Mouse (Mus musculus) adrenal gland, adult 2 months (tissue): ENCODE results near the gene Clcn2. TPM values are rescaled to one million over a fixed set of nuclear protein-coding genes. Genes with fewer than 3 reads are reported as not detected.
"Not testable (repeated sequence)": the region's sequence is repeated elsewhere in the genome, so short reads cannot be mapped to it uniquely, and the experiment has no call there.

Source experiments
- DNase-seq: peaks from one replicate; pipeline ENCODE4 v3.0.0; 2021
- polyA plus RNA-seq: library from polyadenylated mRNA; depleted of rRNA; stranded (reverse); fragments of >200 nt; gene quantifications from 2 replicates; pipeline ENCODE4 v1.2.3, GENCODE M21; 2012
- total RNA-seq, 2 experiments: library from RNA; stranded (reverse); gene quantifications; 2 replicates each; pipeline ENCODE4 v1.2.3; 2021

Clcn2 gene
- total and polyA plus RNA-seq, 3 experiments: 24.5 to 282 (median 60.5) TPM

GRCm38 (mm10) chr16:20701729-20702521, 15.6 kb downstream of the Clcn2 start:
- DNase-seq: no peak

- no peak for DNase-seq
Measured at GRCm38 (mm10) chr16:20701316-20701715, 16.2 kb downstream of the Clcn2 start.

- no peak for DNase-seq
Measured at GRCm38 (mm10) chr16:20700036-20700435, 17.5 kb downstream of the Clcn2 start.

GRCm38 (mm10) chr16:20699266-20699665, 18.3 kb downstream of the Clcn2 start:
- no peak for DNase-seq

GRCm38 (mm10) chr16:20695622-20696323, 21.8 kb downstream of the Clcn2 start:
- peak; percentile 90 for DNase-seq

- DNase-seq: no peak
Measured at GRCm38 (mm10) chr16:20694781-20695180, 22.8 kb downstream of the Clcn2 start.

- DNase-seq: peak; percentile 94
Measured at GRCm38 (mm10) chr16:20693111-20693701, 24.3 kb downstream of the Clcn2 start, which contains the start of gene Fam131a. Gene Fam131a, plus strand, starts transcription at chr16:20693241.

- no peak for DNase-seq
Measured at GRCm38 (mm10) chr16:20692241-20692965, 25.1 kb downstream of the Clcn2 start.

- no peak for DNase-seq
Measured at GRCm38 (mm10) chr16:20691617-20692016, 25.9 kb downstream of the Clcn2 start.

- no peak for DNase-seq
Measured at GRCm38 (mm10) chr16:20690774-20691173, 26.8 kb downstream of the Clcn2 start.

GRCm38 (mm10) chr16:20677974-20678675, 39.4 kb downstream of the Clcn2 start:
- DNase-seq: peak; percentile 97

- DNase-seq: no peak
Measured at GRCm38 (mm10) chr16:20677380-20677779, 40.2 kb downstream of the Clcn2 start.

- no peak for DNase-seq
Measured at GRCm38 (mm10) chr16:20676702-20677101, 40.8 kb downstream of the Clcn2 start.

GRCm38 (mm10) chr16:20675213-20675612, 42.3 kb downstream of the Clcn2 start:
- no peak for DNase-seq

- peak; percentile 76 for DNase-seq
Measured at GRCm38 (mm10) chr16:20673706-20674303, 43.7 kb downstream of the Clcn2 start.

- DNase-seq: peak; percentile 80
Measured at GRCm38 (mm10) chr16:20672965-20673705, 44.4 kb downstream of the Clcn2 start.

GRCm38 (mm10) chr16:20672500-20672902, 45.0 kb downstream of the Clcn2 start:
- DNase-seq: peak; percentile 98

- no peak for DNase-seq
Measured at GRCm38 (mm10) chr16:20671886-20672285, 45.7 kb downstream of the Clcn2 start.

- no peak for DNase-seq
Measured at GRCm38 (mm10) chr16:20670291-20670690, 47.3 kb downstream of the Clcn2 start.

GRCm38 (mm10) chr16:20668013-20668412, 49.5 kb downstream of the Clcn2 start, which contains the start of gene Eif4g1:
Gene Eif4g1, plus strand, starts transcription at chr16:20668313.
- not testable (repeated sequence) for DNase-seq
